In the genomic region with DNA sequence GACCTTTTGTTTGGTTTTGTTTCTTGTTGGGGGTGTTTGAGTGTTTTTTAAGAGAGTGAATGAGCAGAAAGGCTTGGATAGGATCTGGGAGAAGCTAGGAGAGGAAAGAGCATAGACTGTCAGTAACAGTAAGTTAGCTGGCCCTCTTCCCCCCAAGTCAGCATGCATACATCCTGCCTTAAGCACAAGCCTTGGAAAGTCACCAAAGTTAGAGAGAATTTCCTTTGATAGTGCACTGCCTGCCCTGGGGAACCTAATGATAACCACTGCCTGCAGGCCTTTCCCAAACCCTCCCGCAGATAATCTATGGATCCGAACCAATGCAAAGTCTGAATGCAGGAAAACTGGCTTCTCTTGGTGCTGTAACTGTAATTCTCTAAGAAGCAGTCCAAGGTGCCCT, we compare ENCODE assay signal across 20 mouse cellular contexts.
DNase-seq lines count a peak whose midpoint lies in the region; ATAC-seq and TF ChIP-seq lines count a peak whose summit lies in the region.
"Had no signal": no experiment of that assay in that cellular context is flagged by ENCODE, and none has a peak within 500 bp of the region (broad histone marks: within the 10 kb centered on the region; RNA-seq: fewer than 3 reads in every experiment).

No protein-coding gene starts in this region.

- ATAC-seq in heart, embryonic 13.5 days (ENCODE audit: extremely low read depth, insufficient number of reproducible peaks, low FRiP score, low TSS enrichment) = peak; percentile 42; the same call in 1 of the 2 replicates
- no peak for ATAC-seq in kidney, embryonic 16.5 days (ENCODE audit: low FRiP score, low TSS enrichment)
- no peak for ATAC-seq in megakaryocyte-erythroid progenitor cell, adult 5-6 weeks (replicated peaks; ENCODE audit: low FRiP score, low TSS enrichment, poor library complexity, severe bottlenecking)
- ATAC-seq: forebrain, embryonic 14.5 days; hindbrain, embryonic 16.5 days; intestine, embryonic 16.5 days had no signal

- intact Hi-C loops in heart, postnatal 14 days (cut with DNase I) = no loop called here

- WGBS in heart, embryonic 13.5 days = 48% methylated on average over 2 of the region's 2 CpGs
- WGBS in kidney, embryonic 16.5 days = 75% methylated on average over 2 of the region's 2 CpGs
- 83% methylated on average over 2 of the region's 2 CpGs for WGBS in embryonic facial prominence, embryonic 10.5 days

- peaks cover 12% of the 10 kb centered on the region; the same call in 1 of the 2 replicates for H3K4me1 ChIP-seq in heart, embryonic 13.5 days
- H3K4me1 ChIP-seq in kidney, embryonic 16.5 days (ENCODE audit: insufficient read depth, low read length) = peaks cover 6% of the 10 kb centered on the region; the same call in 1 of the 2 replicates
- peaks cover 18% of the 10 kb centered on the region for H3K4me1 ChIP-seq in embryonic facial prominence, embryonic 10.5 days
- peaks cover 9% of the 10 kb centered on the region for H3K4me1 ChIP-seq in embryonic fibroblast, embryonic 13.5 days (ENCODE audit: control insufficient read depth, insufficient read depth, low read length)
- H3K4me1 ChIP-seq: limb, embryonic 12.5 days; liver, embryonic 15.5 days; midbrain, embryonic 10.5 days had no signal

- H3K27ac ChIP-seq in heart, embryonic 13.5 days (replicated peaks) = peak overlapping the region; percentile 89
- peak overlapping the region; percentile 91 for H3K27ac ChIP-seq in kidney, embryonic 16.5 days (ENCODE audit: low read length)
- peak overlapping the region; percentile 70 for H3K27ac ChIP-seq in embryonic facial prominence, embryonic 10.5 days (replicated peaks)
- peak overlapping the region; percentile 98 for H3K27ac ChIP-seq in embryonic fibroblast, embryonic 13.5 days (ENCODE audit: insufficient read depth, low read length)
- H3K27ac ChIP-seq: liver, embryonic 15.5 days; midbrain, embryonic 10.5 days; stomach, embryonic 15.5 days had no signal

- H3K9me3 ChIP-seq in heart, embryonic 13.5 days = peaks cover 10% of the 10 kb centered on the region
- peaks cover 11% of the 10 kb centered on the region for H3K9me3 ChIP-seq in kidney, embryonic 16.5 days (ENCODE audit: low read length)
- H3K9me3 ChIP-seq in embryonic facial prominence, embryonic 10.5 days = peaks cover 2% of the 10 kb centered on the region; the same call in 1 of the 2 replicates
- H3K9me3 ChIP-seq: stomach, embryonic 15.5 days had no signal

- H3K27me3 ChIP-seq in heart, embryonic 13.5 days (replicated peaks) = no peaks in the 10 kb centered on the region
- H3K27me3 ChIP-seq in kidney, embryonic 16.5 days (ENCODE audit: insufficient read depth, low read length) = no peaks in the 10 kb centered on the region
- no peaks in the 10 kb centered on the region for H3K27me3 ChIP-seq in embryonic facial prominence, embryonic 10.5 days (replicated peaks; ENCODE audit: low read depth, poor library complexity, severe bottlenecking)
- H3K27me3 ChIP-seq: limb, embryonic 12.5 days; liver, embryonic 15.5 days; stomach, embryonic 15.5 days had no signal

- no peaks in the 10 kb centered on the region for H3K36me3 ChIP-seq in heart, embryonic 13.5 days
- no peaks in the 10 kb centered on the region for H3K36me3 ChIP-seq in kidney, embryonic 16.5 days (ENCODE audit: insufficient read depth, low read length)
- H3K36me3 ChIP-seq in embryonic facial prominence, embryonic 10.5 days (replicated peaks) = no peaks in the 10 kb centered on the region
- H3K36me3 ChIP-seq: limb, embryonic 12.5 days; liver, embryonic 15.5 days; midbrain, embryonic 10.5 days; stomach, embryonic 15.5 days had no signal

- H3K9ac ChIP-seq in heart, embryonic 13.5 days = no peak overlapping the region
- H3K9ac ChIP-seq in kidney, embryonic 16.5 days (replicated peaks; ENCODE audit: low read length) = no peak overlapping the region
- H3K9ac ChIP-seq: limb, embryonic 12.5 days; liver, embryonic 15.5 days; stomach, embryonic 15.5 days had no signal

- H3K4me2 ChIP-seq in heart, embryonic 13.5 days = no peak overlapping the region
- no peak overlapping the region for H3K4me2 ChIP-seq in kidney, embryonic 16.5 days (replicated peaks; ENCODE audit: low read depth, low read length)
- H3K4me2 ChIP-seq: limb, embryonic 12.5 days; liver, embryonic 15.5 days; stomach, embryonic 15.5 days had no signal

- DNase-seq in heart, postnatal 14 days = no peak
- no peak for DNase-seq in kidney, adult 9 months
- no peak for DNase-seq in embryonic facial prominence, embryonic 10.5 days (ENCODE audit: low spot score)
- no peak for DNase-seq in right cerebral cortex, postnatal 25 days
- DNase-seq: cerebellum, adult 9-10 months; gastrocnemius, postnatal 14 days; kidney, postnatal 4 days; thymus, adult 18-20 months; thymus, postnatal 4 days had no signal

- TF ChIP-seq POLR2A in embryonic fibroblast, embryonic 13.5 days (IDR thresholded peaks at IDR 0.05; ENCODE audit: low read depth, low read length) = no peak

- H3K4me3 ChIP-seq in heart, embryonic 13.5 days = no peak overlapping the region
- H3K4me3 ChIP-seq in kidney, embryonic 16.5 days (ENCODE audit: low read length) = no peak overlapping the region
- no peak overlapping the region for H3K4me3 ChIP-seq in embryonic facial prominence, embryonic 10.5 days
- H3K4me3 ChIP-seq in embryonic fibroblast, embryonic 13.5 days (ENCODE audit: insufficient read depth, low read length) = no peak overlapping the region
- H3K4me3 ChIP-seq: limb, embryonic 12.5 days; liver, embryonic 15.5 days; midbrain, embryonic 10.5 days; stomach, embryonic 15.5 days had no signal

- TF ChIP-seq CTCF in embryonic fibroblast, embryonic 13.5 days (IDR thresholded peaks at IDR 0.05; ENCODE audit: borderline replicate concordance, insufficient read depth, low read length) = no peak
